Comparison of ENCODE assay signal across 8 mouse cellular contexts in the genomic region with DNA sequence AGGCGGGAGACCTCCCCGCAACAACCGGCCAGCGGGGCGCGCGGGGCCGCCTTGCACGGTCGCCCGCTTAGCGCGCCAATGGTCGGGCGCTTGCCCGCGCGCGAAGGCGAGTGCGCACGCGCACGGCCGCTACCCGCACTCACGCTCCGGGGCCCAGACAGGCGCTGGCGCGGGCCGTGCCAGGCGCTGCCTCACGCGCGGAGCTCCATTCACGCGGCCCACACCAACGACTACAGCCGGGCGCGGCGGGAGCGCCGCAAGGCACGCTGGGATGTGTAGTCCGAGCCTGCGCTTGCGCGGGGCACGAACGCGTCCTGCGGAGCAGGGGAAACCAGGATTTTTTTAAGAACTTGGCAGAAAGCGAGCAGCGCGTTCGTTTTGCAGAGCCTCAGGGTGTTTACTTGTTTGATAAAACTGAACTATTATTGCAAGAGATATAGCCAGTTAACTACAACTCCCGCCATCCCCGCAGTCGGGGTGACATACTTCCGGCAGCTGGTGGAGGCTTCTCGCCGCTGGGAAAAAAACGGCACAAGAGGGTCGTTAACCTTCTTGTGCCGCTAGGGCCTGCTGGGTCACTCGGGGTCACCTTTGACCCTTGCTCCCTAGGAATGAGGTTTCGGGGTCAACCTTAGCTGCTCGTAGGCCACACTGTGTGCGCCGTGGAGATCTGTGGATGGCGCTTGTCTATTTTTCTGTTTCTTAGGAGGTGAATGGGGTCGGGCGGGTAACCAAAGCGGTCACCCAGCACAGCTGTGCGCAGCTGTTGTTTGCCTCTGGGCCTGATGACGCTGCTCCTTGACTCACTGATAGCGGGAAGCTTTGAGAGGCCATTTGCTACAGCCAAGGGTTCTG. TPM values are rescaled to one million over a fixed set of nuclear protein-coding genes. Genes with fewer than 3 reads are reported as not detected.
DNase-seq lines count a peak whose midpoint lies in the region; ATAC-seq and TF ChIP-seq lines count a peak whose summit lies in the region.

A gene (minus strand): TSS at position 79 of the 855 bp plus-strand sequence.

- H3K27ac ChIP-seq in forebrain, embryonic 10.5 days: peak within 1 kb of the TSS; percentile 98
- H3K27ac ChIP-seq in heart, embryonic 15.5 days: peak within 1 kb of the TSS; percentile 95
- H3K27ac ChIP-seq in liver, embryonic 14.5 days: peak within 1 kb of the TSS; percentile 68
- H3K27ac ChIP-seq in neural tube, embryonic 11.5 days (ENCODE audit: low read depth, low read length): peak within 1 kb of the TSS; percentile 91
- peak within 1 kb of the TSS; percentile 94 for H3K27ac ChIP-seq in stomach, postnatal 0 days (replicated peaks)

- no peaks in the 10 kb centered on the region for H3K9me3 ChIP-seq in forebrain, embryonic 10.5 days
- no peaks in the 10 kb centered on the region for H3K9me3 ChIP-seq in heart, embryonic 15.5 days (replicated peaks)
- H3K9me3 ChIP-seq in liver, embryonic 14.5 days (ENCODE audit: control insufficient read depth, low read length): no peaks in the 10 kb centered on the region
- no peaks in the 10 kb centered on the region for H3K9me3 ChIP-seq in neural tube, embryonic 11.5 days (ENCODE audit: control insufficient read depth, low read length)
- H3K9me3 ChIP-seq in stomach, postnatal 0 days (ENCODE audit: control insufficient read depth, low read length): no peaks in the 10 kb centered on the region

- peak; percentile 79 for ATAC-seq in CD4-positive, CD25-positive, alpha-beta regulatory T cell, adult 4 months
- peak; percentile 87 for ATAC-seq in heart, embryonic 15.5 days (replicated peaks; ENCODE audit: insufficient number of reproducible peaks, insufficient read depth, low FRiP score, low read depth)
- ATAC-seq in liver, embryonic 14.5 days (ENCODE audit: insufficient read depth): peak; percentile 92
- ATAC-seq in neural tube, embryonic 11.5 days (ENCODE audit: insufficient read depth, low FRiP score, low TSS enrichment): peak; percentile 98
- peak; percentile 97 for ATAC-seq in stomach, postnatal 0 days (ENCODE audit: low FRiP score, low TSS enrichment)

- H3K9ac ChIP-seq in heart, embryonic 15.5 days: peak within 1 kb of the TSS; percentile 85
- H3K9ac ChIP-seq in liver, embryonic 14.5 days (replicated peaks): peak within 1 kb of the TSS; percentile 88
- peak within 1 kb of the TSS; percentile 81 for H3K9ac ChIP-seq in neural tube, embryonic 11.5 days (ENCODE audit: low read length)
- peak within 1 kb of the TSS; percentile 91 for H3K9ac ChIP-seq in stomach, postnatal 0 days (ENCODE audit: low read length)

- H3K4me3 ChIP-seq in forebrain, embryonic 10.5 days: peak within 1 kb of the TSS; percentile 78
- H3K4me3 ChIP-seq in heart, embryonic 15.5 days: peak within 1 kb of the TSS; percentile 84
- peak within 1 kb of the TSS; percentile 74 to 94 for H3K4me3 ChIP-seq in liver, embryonic 14.5 days (ENCODE audit: insufficient read depth in 1 of 2, low read depth in 2 of 2, low read length in 2 of 2)
- peak within 1 kb of the TSS; percentile 83 for H3K4me3 ChIP-seq in neural tube, embryonic 11.5 days (ENCODE audit: low read depth, low read length)
- H3K4me3 ChIP-seq in stomach, postnatal 0 days (ENCODE audit: low read depth, low read length): peak within 1 kb of the TSS; percentile 80

- no peak; the same call in 1 of the 2 replicates for TF ChIP-seq CTCF in liver, embryonic 14.5 days (IDR thresholded peaks at IDR 0.05; ENCODE audit: low read depth)
- TF ChIP-seq CTCF in stomach, postnatal 0 days (IDR thresholded peaks at IDR 0.05; ENCODE audit: low read depth): peak; percentile 40

- DNase-seq in c-Kit-negative CD71-positive TER-119-positive erythroid progenitor cells, embryonic 14.5 days (ENCODE audit: low read depth, low spot score): peak; percentile 68
- DNase-seq in forebrain, embryonic 10.5 days (ENCODE audit: extremely low spot score, low spot score): peak; percentile 88
- DNase-seq in kidney, postnatal 25 days: peak; percentile 86 to 93
- peak; percentile 63 to 71 (median 67) for DNase-seq in liver, embryonic 14.5 days (ENCODE audit: low read depth in 3 of 3, low spot score in 3 of 3)
- DNase-seq in neural tube, embryonic 11.5 days (ENCODE audit: low spot score): peak; percentile 92
- peak; percentile 91 for DNase-seq in stomach, postnatal 0 days (ENCODE audit: low spot score)

- peaks cover 15% of the 10 kb centered on the region for H3K36me3 ChIP-seq in forebrain, embryonic 10.5 days (replicated peaks)
- H3K36me3 ChIP-seq in heart, embryonic 15.5 days: 0 out of 2 replicates have a peak, but pooled peaks cover 4% of the 10 kb centered on the region
- H3K36me3 ChIP-seq in liver, embryonic 14.5 days (replicated peaks; ENCODE audit: control insufficient read depth, insufficient read depth, low read depth): no peaks in the 10 kb centered on the region
- H3K36me3 ChIP-seq in neural tube, embryonic 11.5 days (ENCODE audit: control insufficient read depth, insufficient read depth, low read length): no peaks in the 10 kb centered on the region
- no peaks in the 10 kb centered on the region for H3K36me3 ChIP-seq in stomach, postnatal 0 days (ENCODE audit: control insufficient read depth, insufficient read depth, low read length)

- no peak for TF ChIP-seq EP300 in liver, embryonic 14.5 days (IDR thresholded peaks at IDR 0.05; ENCODE audit: low read depth)
- TF ChIP-seq EP300 in stomach, postnatal 0 days (optimal IDR thresholded peaks at IDR 0.05): no peak

- H3K27me3 ChIP-seq in forebrain, embryonic 10.5 days (ENCODE audit: poor library complexity, severe bottlenecking): peaks cover 51% of the 10 kb centered on the region
- H3K27me3 ChIP-seq in heart, embryonic 15.5 days: no peaks in the 10 kb centered on the region
- no peaks in the 10 kb centered on the region for H3K27me3 ChIP-seq in liver, embryonic 14.5 days (ENCODE audit: control insufficient read depth, insufficient read depth, low read length)
- no peaks in the 10 kb centered on the region for H3K27me3 ChIP-seq in neural tube, embryonic 11.5 days (ENCODE audit: control insufficient read depth, insufficient read depth, low read length)
- H3K27me3 ChIP-seq in stomach, postnatal 0 days (ENCODE audit: control insufficient read depth, insufficient read depth, low read length): no peaks in the 10 kb centered on the region

- peaks cover 42% of the 10 kb centered on the region for H3K4me1 ChIP-seq in forebrain, embryonic 10.5 days
- H3K4me1 ChIP-seq in heart, embryonic 15.5 days (replicated peaks): peaks cover 31% of the 10 kb centered on the region
- H3K4me1 ChIP-seq in liver, embryonic 14.5 days (replicated peaks; ENCODE audit: control insufficient read depth in 2 of 2, insufficient read depth in 2 of 2, low read length in 1 of 2): peaks cover 6 to 10% of the 10 kb centered on the region in 2 experiments
- peaks cover 14% of the 10 kb centered on the region for H3K4me1 ChIP-seq in neural tube, embryonic 11.5 days (ENCODE audit: control insufficient read depth, insufficient read depth, low read length)
- peaks cover 2% of the 10 kb centered on the region; the same call in 1 of the 2 replicates for H3K4me1 ChIP-seq in stomach, postnatal 0 days (replicated peaks; ENCODE audit: control insufficient read depth, insufficient read depth)

- peak within 1 kb of the TSS; percentile 93 for H3K4me2 ChIP-seq in heart, embryonic 15.5 days
- peak within 1 kb of the TSS; percentile 89 for H3K4me2 ChIP-seq in liver, embryonic 14.5 days (ENCODE audit: low read depth)
- H3K4me2 ChIP-seq in neural tube, embryonic 11.5 days (ENCODE audit: low read depth): peak within 1 kb of the TSS; percentile 97
- H3K4me2 ChIP-seq in stomach, postnatal 0 days (replicated peaks; ENCODE audit: low read depth): peak within 1 kb of the TSS; percentile 98

- under 1% methylated on average over 79 of the region's 79 CpGs for WGBS in forebrain, embryonic 10.5 days
- WGBS in heart, embryonic 15.5 days: under 1% methylated on average over 79 of the region's 79 CpGs
- WGBS in liver, embryonic 14.5 days (ENCODE audit: insufficient replicate concordance): under 1% methylated on average over 79 of the region's 79 CpGs
- WGBS in neural tube, embryonic 11.5 days: under 1% methylated on average over 79 of the region's 79 CpGs
- WGBS in stomach, postnatal 0 days: under 1% methylated on average over 72 of the region's 79 CpGs

RNA-seq across cellular contexts. Expression of the gene that starts here (rescaled TPM):
- polyA plus RNA-seq in CD4-positive, CD25-positive, alpha-beta regulatory T cell, adult 4 months (2017; shearing (Covaris generic)): 10 to 100 TPM; 46.6 to 51.0 TPM
- 64.7 and 69.7 TPM in 2 replicates for polyA plus RNA-seq in forebrain, embryonic 10.5 days (2016; fragmentation: Nextera tagmentation; extraction: Ambion mirVana)
- 42.1 and 45.1 TPM in 2 replicates for polyA plus RNA-seq in heart, embryonic 15.5 days (2015; fragmentation: Nextera tagmentation; extraction: Ambion mirVana)
- 2.9 and 3.0 TPM in 2 replicates for polyA plus RNA-seq in liver, embryonic 14.5 days (2012; rRNA removed)
- polyA plus RNA-seq in liver, embryonic 14.5 days (2014; fragmentation: Nextera tagmentation; extraction: Ambion mirVana): 13.2 and 13.3 TPM in 2 replicates
- 87.2 and 88.8 TPM in 2 replicates for polyA plus RNA-seq in neural tube, embryonic 11.5 days (2014; fragmentation: Nextera tagmentation; extraction: Ambion mirVana)
- 23.6 and 24.2 TPM in 2 replicates for polyA plus RNA-seq in stomach, postnatal 0 days (2015; fragmentation: Nextera tagmentation; extraction: Ambion mirVana)

Comparison
In these comparisons a context has a peak if more than half of its experiments do, and no peak if none do; other contexts are left out.
1. Peak in every context shown above with its lines: DNase-seq, ATAC-seq, H3K4me3 ChIP-seq and H3K27ac ChIP-seq.